Mouse (Mus musculus) kidney, embryonic 14.5 days (tissue): ENCODE results near the gene Ppp2r2c. TPM values are rescaled to one million over a fixed set of nuclear protein-coding genes. Genes with fewer than 3 reads are reported as not detected.
"Not testable (repeated sequence)": the region's sequence is repeated elsewhere in the genome, so short reads cannot be mapped to it uniquely, and the experiment has no call there.

Experiments used
- ATAC-seq: fragments of 200-750 bp; cut with Nextera tagmentation; 2 replicates; pipeline ENCODE4 v1.8.0; 2017; ENCODE audit warnings: moderate number of reproducible peaks, mild to moderate bottlenecking, moderate TSS enrichment, moderate library complexity; ENCODE audit not compliant: low FRiP score, low TSS enrichment
- H3K27ac ChIP-seq: fragments of 300-500 bp; sonication (generic); 2 replicates; pipeline ENCODE4 v1.5.1; 2014; ENCODE audit warnings: low read depth, mild to moderate bottlenecking, low read length, moderate library complexity, mixed read lengths
- H3K27me3 ChIP-seq: fragments of 300-500 bp; sonication (generic); 2 replicates; pipeline ENCODE4 v1.6.1; 2014; ENCODE audit warnings: mild to moderate bottlenecking, low read length; ENCODE audit not compliant: control insufficient read depth, insufficient read depth
- H3K36me3 ChIP-seq: fragments of 300-500 bp; sonication (generic); 2 replicates; pipeline ENCODE4 v1.6.1; 2014; ENCODE audit warnings: low read length, mixed read lengths; ENCODE audit not compliant: control insufficient read depth, insufficient read depth
- H3K4me1 ChIP-seq: fragments of 300-500 bp; sonication (generic); 2 replicates; pipeline ENCODE4 v1.6.1; 2014; ENCODE audit warnings: low read length, mixed read lengths; ENCODE audit not compliant: control insufficient read depth, insufficient read depth
- H3K4me2 ChIP-seq: fragments of 300-500 bp; sonication (generic); replicated peaks from 2 replicates; pipeline ENCODE4 v1.6.1; 2014; ENCODE audit warnings: low read depth, mild to moderate bottlenecking, low read length
- H3K4me3 ChIP-seq: fragments of 300-500 bp; sonication (generic); 2 replicates; pipeline ENCODE4 v1.5.1; 2014; ENCODE audit warnings: mild to moderate bottlenecking, low read length
- H3K9ac ChIP-seq: fragments of 300-500 bp; sonication (generic); 2 replicates; pipeline ENCODE4 v1.6.1; 2014; ENCODE audit warnings: low read depth, mild to moderate bottlenecking, low read length, moderate library complexity
- H3K9me3 ChIP-seq: fragments of 300-500 bp; sonication (generic); 2 replicates; pipeline ENCODE4 v1.6.1; 2016; ENCODE audit warnings: low read length; ENCODE audit not compliant: control insufficient read depth
- WGBS: fragments of 180-500 bp; shearing (Covaris S2); extraction: QIAGEN DNeasy Blood & Tissue Kit; methylation state at CpG from one replicate; pipeline ENCODE4 v1.1.7; 2014; 5-methylcytosine and 5-hydroxymethylcytosine counted together
- polyA plus RNA-seq: library from polyadenylated mRNA; unstranded; fragments of >200 nt; fragmentation: Nextera tagmentation; extraction: Ambion mirVana; gene quantifications from 2 replicates; pipeline ENCODE4 v1.2.1, GENCODE M21; 2014

Ppp2r2c gene
- polyA plus RNA-seq, 1 experiment from 2014 or later, result not detected

DNA sequence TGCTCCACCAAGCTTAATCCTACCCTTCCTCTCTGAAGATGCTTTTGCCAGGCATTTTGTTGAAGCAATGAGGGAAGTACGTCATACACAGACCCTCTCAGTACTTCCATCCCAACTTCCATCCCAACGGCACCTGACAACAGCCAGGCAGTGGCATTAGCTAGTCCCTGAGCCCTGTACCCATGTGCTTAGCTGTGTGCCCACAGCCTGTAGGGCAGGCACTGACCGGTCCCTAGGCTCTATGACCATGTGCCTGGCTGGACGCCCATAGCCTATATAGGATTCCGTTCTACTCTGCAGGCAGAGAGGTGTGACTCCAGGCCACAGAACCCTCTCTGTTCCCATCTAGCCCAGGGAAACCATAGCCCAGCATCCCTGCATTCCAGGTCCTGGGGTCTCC, 69.7 kb downstream of the Ppp2r2c start:
- Histone ChIP-seq H3K36me3 (no peaks in the 10 kb centered on the region), H3K27ac (no peak overlapping the region), H3K9ac (no peak overlapping the region), H3K4me3 (no peak overlapping the region), H3K4me2 (no peak overlapping the region), H3K27me3 (no peaks in the 10 kb centered on the region), H3K9me3 (no peaks in the 10 kb centered on the region), H3K4me1 (no peaks in the 10 kb centered on the region)
- WGBS, result 94% methylated on average over 5 of the region's 5 CpGs
- no peak for ATAC-seq

DNA sequence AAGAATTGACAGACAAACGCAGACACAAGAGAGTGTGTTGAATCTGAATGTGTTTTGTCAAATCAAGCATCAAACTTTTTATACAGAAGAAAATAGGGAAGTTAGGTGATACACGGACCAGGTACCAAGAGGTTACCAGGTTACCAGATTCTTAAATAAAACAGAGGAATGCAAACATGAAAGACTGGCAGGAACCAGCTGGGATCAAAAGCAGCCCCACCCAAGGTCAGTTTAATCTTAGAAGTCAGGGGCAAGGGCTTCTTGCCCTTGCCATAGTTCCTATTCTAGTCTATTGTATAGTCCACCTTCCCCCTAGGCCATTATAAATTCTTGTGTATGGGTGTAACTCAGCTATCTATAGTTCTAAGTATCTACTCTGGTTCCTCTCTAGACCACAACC, 70.7 kb downstream of the Ppp2r2c start:
- not testable (repeated sequence) for H3K27ac ChIP-seq, H3K4me2 ChIP-seq, H3K9me3 ChIP-seq, ATAC-seq, H3K27me3 ChIP-seq, H3K9ac ChIP-seq, H3K4me1 ChIP-seq, H3K36me3 ChIP-seq, H3K4me3 ChIP-seq
- 59% methylated on average over 2 of the region's 2 CpGs for WGBS

DNA sequence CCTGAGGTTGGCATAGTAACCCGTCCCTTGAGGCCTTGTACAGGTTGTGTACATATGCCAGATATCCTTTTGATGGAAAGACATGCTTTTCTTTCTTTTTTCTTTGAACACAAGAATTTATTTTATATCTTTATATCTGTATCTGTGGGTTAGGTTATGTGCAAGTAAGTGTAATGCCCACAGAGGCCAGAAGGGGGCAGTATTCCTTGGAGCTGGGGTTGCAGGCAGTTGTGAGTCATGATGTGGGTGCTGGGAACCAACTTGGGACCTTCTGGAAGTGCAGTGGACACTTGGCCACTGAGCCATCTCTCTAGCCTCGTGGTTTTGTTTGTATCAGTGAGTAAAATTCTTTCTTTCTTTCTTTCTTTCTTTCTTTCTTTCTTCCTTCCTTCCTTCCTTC, 74.1 kb downstream of the Ppp2r2c start:
- no peaks in the 10 kb centered on the region for H3K27me3 ChIP-seq
- no peak overlapping the region for H3K4me3 ChIP-seq
- H3K27ac ChIP-seq, result no peak overlapping the region
- 0 out of 2 replicates have a peak, but pooled peaks cover 8% of the 10 kb centered on the region for H3K4me1 ChIP-seq
- H3K9ac ChIP-seq, result no peak overlapping the region
- no peak overlapping the region for H3K4me2 ChIP-seq
- H3K36me3 ChIP-seq, result no peaks in the 10 kb centered on the region
- ATAC-seq, result no peak
- 94% methylated on average over 2 of the region's 2 CpGs for WGBS
- no peaks in the 10 kb centered on the region for H3K9me3 ChIP-seq

DNA sequence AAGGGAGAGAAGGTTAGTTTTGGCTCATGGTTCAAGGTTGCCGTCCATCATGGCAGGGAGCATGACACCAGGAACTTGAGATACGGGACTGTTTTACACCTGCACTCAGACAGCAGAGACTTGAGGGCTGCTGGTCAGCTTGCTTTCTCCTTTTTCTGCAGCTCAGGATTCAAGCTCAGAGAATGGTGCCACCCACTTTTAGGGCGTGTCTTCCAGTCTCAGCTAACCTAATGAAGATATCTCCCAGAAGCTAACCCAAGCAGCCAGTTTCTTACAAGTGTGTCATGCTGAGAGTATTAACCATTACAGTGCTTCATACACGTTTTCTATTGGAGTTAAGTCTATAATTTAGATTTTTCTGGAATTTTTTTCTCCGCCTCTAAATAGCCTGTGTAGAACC, 76.2 kb downstream of the Ppp2r2c start:
- ATAC-seq, result no peak
- Histone ChIP-seq H3K4me3 (no peak overlapping the region), H3K27me3 (no peaks in the 10 kb centered on the region), H3K4me2 (no peak overlapping the region), H3K9me3 (no peaks in the 10 kb centered on the region), H3K27ac (0 out of 2 replicates have a peak overlapping the region, but pooled peaks have one; percentile 30), H3K4me1 (0 out of 2 replicates have a peak, but pooled peaks cover 8% of the 10 kb centered on the region), H3K9ac (no peak overlapping the region), H3K36me3 (no peaks in the 10 kb centered on the region)
- 50% methylated on average over 5 of the region's 5 CpGs for WGBS

DNA sequence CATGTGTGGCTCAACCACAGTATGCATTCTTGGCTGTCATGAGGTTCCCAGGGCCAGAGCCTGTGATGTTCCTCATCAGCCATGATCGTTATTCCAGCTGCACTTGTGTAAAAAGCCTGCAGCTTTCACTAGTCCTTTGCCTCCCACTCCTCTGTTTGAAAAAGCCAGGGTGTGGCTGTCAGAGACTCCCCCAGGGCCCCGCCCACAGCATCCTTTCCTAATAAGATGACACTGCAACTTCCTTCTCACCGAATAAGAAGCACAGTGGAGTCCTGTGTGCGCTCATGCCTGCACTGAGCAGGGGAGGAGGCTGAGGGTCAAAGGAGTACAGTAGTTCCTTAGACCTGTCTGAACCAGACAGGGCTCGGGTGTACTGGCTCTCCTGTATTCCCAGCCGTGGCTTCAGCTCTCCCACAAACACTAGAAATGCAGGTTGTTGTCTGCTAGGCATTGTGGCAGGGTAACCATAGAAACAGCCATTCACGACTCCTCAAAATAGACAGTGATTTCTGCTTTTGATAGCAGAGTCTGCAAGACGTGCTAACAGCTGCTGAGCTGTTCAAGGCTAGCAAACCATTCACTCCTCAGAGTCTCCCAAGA, 76.9 kb downstream of the Ppp2r2c start:
- Histone ChIP-seq H3K27me3 (no peaks in the 10 kb centered on the region), H3K9me3 (no peaks in the 10 kb centered on the region), H3K9ac (no peak overlapping the region), H3K4me2 (no peak overlapping the region), H3K4me3 (no peak overlapping the region), H3K27ac (0 out of 2 replicates have a peak overlapping the region, but pooled peaks have one; percentile 30), H3K4me1 (0 out of 2 replicates have a peak, but pooled peaks cover 8% of the 10 kb centered on the region), H3K36me3 (no peaks in the 10 kb centered on the region)
- 29% methylated on average over 8 of the region's 8 CpGs for WGBS
- peak; percentile 87 for ATAC-seq

DNA sequence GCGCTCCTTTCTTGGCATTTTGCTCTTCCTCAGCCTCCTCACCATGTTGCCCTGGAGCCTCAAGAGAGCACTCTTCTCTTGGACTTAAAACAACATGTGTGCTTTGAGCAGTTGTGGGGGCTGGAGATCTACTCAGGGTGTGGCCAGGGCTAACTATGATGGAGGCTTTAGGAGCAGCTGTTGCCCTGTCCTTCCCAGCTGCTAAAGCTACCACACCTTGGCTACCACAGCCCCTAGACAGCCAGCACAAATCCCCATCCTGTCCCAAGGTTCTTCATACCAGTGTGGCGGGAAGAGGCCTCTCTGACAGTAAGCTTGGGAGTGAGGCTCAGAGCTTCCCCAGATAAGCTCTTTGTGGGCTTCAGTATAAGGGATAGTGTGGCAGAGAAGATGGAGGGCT, 77.4 kb downstream of the Ppp2r2c start:
- 88% methylated on average over 2 of the region's 2 CpGs for WGBS

GRCm38 (mm10) chr5:36946445-36946844, 78.1 kb downstream of the Ppp2r2c start:
- Histone ChIP-seq H3K4me2 (no peak overlapping the region), H3K27ac (no peak overlapping the region), H3K36me3 (no peaks in the 10 kb centered on the region), H3K27me3 (no peaks in the 10 kb centered on the region), H3K9ac (no peak overlapping the region), H3K4me3 (no peak overlapping the region), H3K4me1 (0 out of 2 replicates have a peak, but pooled peaks cover 8% of the 10 kb centered on the region), H3K9me3 (no peaks in the 10 kb centered on the region)
- WGBS, result 11% methylated on average over 5 of the region's 5 CpGs
- ATAC-seq, result no peak

More for the DNA sequence above, 77.4 kb downstream of the Ppp2r2c start:
- no peak for ATAC-seq
- no peak overlapping the region for H3K4me3 ChIP-seq
- no peaks in the 10 kb centered on the region for H3K36me3 ChIP-seq
- H3K4me2 ChIP-seq, result no peak overlapping the region
- no peaks in the 10 kb centered on the region for H3K27me3 ChIP-seq
- no peaks in the 10 kb centered on the region for H3K9me3 ChIP-seq
- no peak overlapping the region for H3K9ac ChIP-seq
- 0 out of 2 replicates have a peak, but pooled peaks cover 8% of the 10 kb centered on the region for H3K4me1 ChIP-seq
- no peak overlapping the region for H3K27ac ChIP-seq

DNA sequence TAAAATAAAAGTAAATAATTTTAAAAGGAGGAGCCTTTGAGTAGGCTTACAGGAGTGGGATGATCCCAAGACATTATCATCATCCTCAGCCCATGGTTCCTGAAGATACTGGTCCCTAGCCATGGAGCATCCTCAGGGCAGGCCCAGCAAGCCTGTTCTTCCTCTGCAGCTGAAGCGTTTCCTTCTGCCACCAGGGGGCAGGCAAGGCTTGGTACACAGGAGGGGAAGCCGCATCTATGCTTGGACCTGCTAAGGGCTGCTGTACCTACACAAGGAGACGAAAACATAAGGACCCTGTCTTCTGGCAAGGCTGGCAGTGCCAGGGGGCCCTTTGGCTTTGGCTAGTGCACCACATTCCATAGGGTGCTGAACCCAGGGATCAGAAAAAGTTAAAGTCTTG, 80.5 kb downstream of the Ppp2r2c start:
- Histone ChIP-seq H3K27me3 (no peaks in the 10 kb centered on the region), H3K27ac (no peak overlapping the region), H3K9ac (no peak overlapping the region), H3K9me3 (no peaks in the 10 kb centered on the region), H3K4me2 (no peak overlapping the region), H3K4me3 (no peak overlapping the region), H3K4me1 (0 out of 2 replicates have a peak, but pooled peaks cover 8% of the 10 kb centered on the region), H3K36me3 (no peaks in the 10 kb centered on the region)
- ATAC-seq, result no peak
- WGBS, result 12% methylated on average over 3 of the region's 3 CpGs

DNA sequence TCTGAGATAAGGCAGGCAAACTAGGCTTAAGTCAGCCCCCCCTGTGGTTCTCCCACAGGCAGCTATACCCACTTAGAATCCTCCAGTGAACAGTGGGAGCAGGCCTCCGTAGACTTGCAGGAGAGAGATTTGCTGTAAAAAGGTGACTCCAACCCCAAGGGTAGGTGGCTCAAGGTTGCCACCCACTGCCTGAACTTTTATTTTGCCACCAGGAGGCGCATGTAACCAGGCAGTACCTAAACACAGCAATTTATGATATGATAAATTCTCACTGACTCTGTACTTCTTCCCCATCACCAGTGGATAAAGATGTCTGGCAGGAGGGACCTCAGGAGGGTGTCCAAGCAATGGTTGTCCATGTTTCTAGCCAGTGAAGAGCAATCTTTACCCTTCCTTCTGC, 82.6 kb downstream of the Ppp2r2c start:
- no peak overlapping the region for H3K9ac ChIP-seq
- H3K36me3 ChIP-seq, result no peaks in the 10 kb centered on the region
- no peak overlapping the region for H3K27ac ChIP-seq
- H3K4me1 ChIP-seq, result no peaks in the 10 kb centered on the region
- no peaks in the 10 kb centered on the region for H3K27me3 ChIP-seq
- no peak for ATAC-seq
- no peak overlapping the region for H3K4me3 ChIP-seq
- 75% methylated on average over 2 of the region's 2 CpGs for WGBS
- H3K4me2 ChIP-seq, result no peak overlapping the region
- no peaks in the 10 kb centered on the region for H3K9me3 ChIP-seq
